Comparison of ENCODE assay signal across 9 mouse cellular contexts in the genomic region with DNA sequence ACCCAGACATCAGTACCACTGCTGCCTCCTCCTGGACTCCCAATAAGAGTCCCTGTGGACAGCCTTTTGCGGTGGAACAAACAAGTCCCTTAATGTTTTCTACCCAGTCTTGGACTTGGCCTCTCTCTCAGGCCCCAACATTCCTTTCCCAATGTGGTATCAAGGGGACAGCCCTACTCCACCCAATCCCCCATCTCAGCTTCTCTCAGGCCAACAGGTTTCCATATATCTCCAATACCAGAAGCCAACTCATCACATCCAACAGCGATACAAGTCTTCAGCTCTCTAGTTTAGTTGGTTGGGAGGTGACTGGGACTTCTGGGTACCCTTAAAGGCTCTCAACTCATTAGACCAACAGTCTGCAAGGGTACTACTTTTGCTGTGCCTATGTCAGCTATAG. TPM values are rescaled to one million over a fixed set of nuclear protein-coding genes. Genes with fewer than 3 reads are reported as not detected.
DNase-seq lines count a peak whose midpoint lies in the region; ATAC-seq and TF ChIP-seq lines count a peak whose summit lies in the region.
"Had no signal": no experiment of that assay in that cellular context is flagged by ENCODE, and none has a peak within 500 bp of the region (broad histone marks: within the 10 kb centered on the region; RNA-seq: fewer than 3 reads in every experiment).

No protein-coding gene starts in this region.

- no peaks in the 10 kb centered on the region for H3K27me3 ChIP-seq in lung, embryonic 15.5 days
- no peaks in the 10 kb centered on the region for H3K27me3 ChIP-seq in limb, embryonic 15.5 days
- no peaks in the 10 kb centered on the region for H3K27me3 ChIP-seq in stomach, postnatal 0 days (ENCODE audit: control insufficient read depth, insufficient read depth, low read length)

- TF ChIP-seq CTCF in lung, adult 2 months (IDR thresholded peaks at IDR 0.05; ENCODE audit: insufficient read depth, low read length): no peak
- 0 out of 2 replicates have a peak, but pooled peaks have one; percentile 9 for TF ChIP-seq CTCF in stomach, postnatal 0 days (IDR thresholded peaks at IDR 0.05; ENCODE audit: low read depth)

- H3K4me2 ChIP-seq in lung, embryonic 15.5 days: peak overlapping the region; percentile 80
- peak overlapping the region; percentile 78; the same call in 1 of the 2 replicates for H3K4me2 ChIP-seq in limb, embryonic 15.5 days
- H3K4me2 ChIP-seq in stomach, postnatal 0 days (replicated peaks; ENCODE audit: low read depth): peak overlapping the region; percentile 63

- no peak for TF ChIP-seq POLR2A in lung, adult 2 months (IDR thresholded peaks at IDR 0.05; ENCODE audit: borderline replicate concordance, extremely low read depth, low read depth, low read length)

- H3K4me1 ChIP-seq in lung, embryonic 15.5 days: peaks cover 5% of the 10 kb centered on the region
- no peaks in the 10 kb centered on the region for H3K4me1 ChIP-seq in lung, adult 2 months (ENCODE audit: control insufficient read depth, insufficient read depth, low read length)
- H3K4me1 ChIP-seq in limb, embryonic 15.5 days: peaks cover 5% of the 10 kb centered on the region; the same call in 1 of the 2 replicates
- H3K4me1 ChIP-seq in stomach, postnatal 0 days (replicated peaks; ENCODE audit: control insufficient read depth, insufficient read depth): no peaks in the 10 kb centered on the region

- intact Hi-C loops in left cerebral cortex, postnatal 36 days (cut with DNase I): loop anchor here (2.0 to 5.0 kb wide), 2 partner anchors 15 to 224 kb away; partner anchors contain the start of genes Lig1, Ube2m and Zswim9

- DNase-seq in cerebellum, adult 11-12 months: peak; percentile 55
- DNase-seq in lung, adult 2 months: no peak
- DNase-seq in stomach, postnatal 0 days (ENCODE audit: low spot score): no peak
- no peak for DNase-seq in left cerebral cortex, postnatal 36 days (ENCODE audit: low spot score in 2 of 2)
- no peak for DNase-seq in embryo, embryonic 10.5 days (ENCODE audit: low spot score)

- no peaks in the 10 kb centered on the region for H3K9me3 ChIP-seq in lung, embryonic 15.5 days
- H3K9me3 ChIP-seq in limb, embryonic 15.5 days: no peaks in the 10 kb centered on the region
- no peaks in the 10 kb centered on the region for H3K9me3 ChIP-seq in stomach, postnatal 0 days (ENCODE audit: control insufficient read depth, low read length)

- H3K27ac ChIP-seq in lung, embryonic 15.5 days: no peak overlapping the region
- H3K27ac ChIP-seq in limb, embryonic 15.5 days: no peak overlapping the region
- H3K27ac ChIP-seq in stomach, postnatal 0 days (replicated peaks): no peak overlapping the region

- H3K4me3 ChIP-seq in lung, embryonic 15.5 days: peak overlapping the region; percentile 66
- H3K4me3 ChIP-seq in lung, adult 2 months (replicated peaks; ENCODE audit: extremely low read depth, low read depth, low read length): no peak overlapping the region
- H3K4me3 ChIP-seq in limb, embryonic 15.5 days: peak overlapping the region; percentile 62; the same call in 1 of the 2 replicates
- H3K4me3 ChIP-seq in stomach, postnatal 0 days (ENCODE audit: low read depth, low read length): peak overlapping the region; percentile 59

- peak overlapping the region; percentile 64; the same call in 1 of the 2 replicates for H3K9ac ChIP-seq in lung, embryonic 15.5 days
- H3K9ac ChIP-seq in limb, embryonic 15.5 days: no peak overlapping the region
- H3K9ac ChIP-seq in stomach, postnatal 0 days (ENCODE audit: low read length): no peak overlapping the region

- H3K36me3 ChIP-seq in lung, embryonic 15.5 days: no peaks in the 10 kb centered on the region
- H3K36me3 ChIP-seq in limb, embryonic 15.5 days: no peaks in the 10 kb centered on the region
- no peaks in the 10 kb centered on the region for H3K36me3 ChIP-seq in stomach, postnatal 0 days (ENCODE audit: control insufficient read depth, insufficient read depth, low read length)

- whole genome bisulfite sequencing in lung, embryonic 15.5 days: 83% methylated on average over 2 of the region's 2 CpGs
- WGBS in lung, adult 2 months: 91% methylated on average over 2 of the region's 2 CpGs
- WGBS in limb, embryonic 15.5 days: 96% methylated on average over 2 of the region's 2 CpGs
- 95% methylated on average over 2 of the region's 2 CpGs for WGBS in stomach, postnatal 0 days

- no peak for TF ChIP-seq EP300 in stomach, postnatal 0 days (optimal IDR thresholded peaks at IDR 0.05)

- no peak for ATAC-seq in cerebellum, adult (ENCODE audit: insufficient number of reproducible peaks, low FRiP score, low TSS enrichment)
- no peak for ATAC-seq in lung, embryonic 15.5 days (ENCODE audit: borderline replicate concordance, extremely low read depth, low FRiP score, low TSS enrichment)
- no peak for ATAC-seq in limb, embryonic 15.5 days (ENCODE audit: insufficient number of reproducible peaks, low FRiP score, low TSS enrichment, low read depth)
- no peak for ATAC-seq in stomach, postnatal 0 days (ENCODE audit: low FRiP score, low TSS enrichment)

RNA-seq across cellular contexts. Expression of gene Mzf1, which starts 1.1 kb away (rescaled TPM):
- polyA plus RNA-seq in lung, embryonic 15.5 days (2015; fragmentation: Nextera tagmentation; extraction: Ambion mirVana): 2.9 and 3.1 TPM in 2 replicates
- 2.3 and 2.5 TPM in 2 replicates for polyA plus RNA-seq in lung, adult 2 months (2012; rRNA removed)
- polyA plus RNA-seq in limb, embryonic 15.5 days (2015; fragmentation: Nextera tagmentation; extraction: Ambion mirVana): 2.5 and 3.7 TPM in 2 replicates
- 0.93 and 1.3 TPM in 2 replicates for polyA plus RNA-seq in stomach, postnatal 0 days (2015; fragmentation: Nextera tagmentation; extraction: Ambion mirVana)
- total RNA-seq in left cerebral cortex, postnatal 36 days (2021): 10 to 100 TPM; 12.2 to 15.8 TPM

RNA-seq across cellular contexts. Expression of gene Ube2m, which starts 15.4 kb away (rescaled TPM):
- 114 and 122 TPM in 2 replicates for polyA plus RNA-seq in lung, embryonic 15.5 days (2015; fragmentation: Nextera tagmentation; extraction: Ambion mirVana)
- 82.5 and 143 TPM in 2 replicates for polyA plus RNA-seq in lung, adult 2 months (2012; rRNA removed)
- 102 and 104 TPM in 2 replicates for polyA plus RNA-seq in limb, embryonic 15.5 days (2015; fragmentation: Nextera tagmentation; extraction: Ambion mirVana)
- polyA plus RNA-seq in stomach, postnatal 0 days (2015; fragmentation: Nextera tagmentation; extraction: Ambion mirVana): 90.9 and 93.4 TPM in 2 replicates
- 100 to 1,000 TPM; 210 to 252 TPM for total RNA-seq in left cerebral cortex, postnatal 36 days (2021)

RNA-seq across cellular contexts. Expression of gene Chmp2a, which starts 18.9 kb away (rescaled TPM):
- polyA plus RNA-seq in lung, embryonic 15.5 days (2015; fragmentation: Nextera tagmentation; extraction: Ambion mirVana): 138 and 140 TPM in 2 replicates
- polyA plus RNA-seq in lung, adult 2 months (2012; rRNA removed): 68.5 and 93.5 TPM in 2 replicates
- polyA plus RNA-seq in limb, embryonic 15.5 days (2015; fragmentation: Nextera tagmentation; extraction: Ambion mirVana): 179 and 185 TPM in 2 replicates
- polyA plus RNA-seq in stomach, postnatal 0 days (2015; fragmentation: Nextera tagmentation; extraction: Ambion mirVana): 271 and 287 TPM in 2 replicates
- total RNA-seq in left cerebral cortex, postnatal 36 days (2021): 100 to 1,000 TPM; 124 to 136 TPM

RNA-seq across cellular contexts. Expression of gene Vmn1r85, which starts 41.5 kb away (rescaled TPM):
- not detected in 2 replicates for polyA plus RNA-seq in lung, embryonic 15.5 days (2015; fragmentation: Nextera tagmentation; extraction: Ambion mirVana)
- not detected in 2 replicates for polyA plus RNA-seq in lung, adult 2 months (2012; rRNA removed)
- polyA plus RNA-seq in limb, embryonic 15.5 days (2015; fragmentation: Nextera tagmentation; extraction: Ambion mirVana): 0.04 TPM in 1 of 2 replicates, not detected in the other
- 0.01 TPM in 1 of 2 replicates, not detected in the other for polyA plus RNA-seq in stomach, postnatal 0 days (2015; fragmentation: Nextera tagmentation; extraction: Ambion mirVana)
- total RNA-seq in left cerebral cortex, postnatal 36 days (2021): not detected
- total RNA-seq: liver, adult 2 months had no signal
- polyA plus RNA-seq: liver, adult 2 months had no signal

RNA-seq across cellular contexts. Expression of gene Zbtb45, which starts 43.7 kb away (rescaled TPM):
- polyA plus RNA-seq in lung, embryonic 15.5 days (2015; fragmentation: Nextera tagmentation; extraction: Ambion mirVana): 24.8 and 27.8 TPM in 2 replicates
- polyA plus RNA-seq in lung, adult 2 months (2012; rRNA removed): 23.5 and 30.7 TPM in 2 replicates
- polyA plus RNA-seq in limb, embryonic 15.5 days (2015; fragmentation: Nextera tagmentation; extraction: Ambion mirVana): 23.7 and 25.2 TPM in 2 replicates
- 8.5 and 9.5 TPM in 2 replicates for polyA plus RNA-seq in stomach, postnatal 0 days (2015; fragmentation: Nextera tagmentation; extraction: Ambion mirVana)
- 10 to 100 TPM; 35.8 to 36.5 TPM for total RNA-seq in left cerebral cortex, postnatal 36 days (2021)
